Mouse (Mus musculus) A20 (cell line): ENCODE measurements around the gene Rbms1.

Source experiments
- DNase-seq: peaks from one replicate; pipeline ENCODE4 v3.0.0-alpha.2; 2011; ENCODE audit warnings: low read depth, low spot score

The Rbms1 gene

DNA sequence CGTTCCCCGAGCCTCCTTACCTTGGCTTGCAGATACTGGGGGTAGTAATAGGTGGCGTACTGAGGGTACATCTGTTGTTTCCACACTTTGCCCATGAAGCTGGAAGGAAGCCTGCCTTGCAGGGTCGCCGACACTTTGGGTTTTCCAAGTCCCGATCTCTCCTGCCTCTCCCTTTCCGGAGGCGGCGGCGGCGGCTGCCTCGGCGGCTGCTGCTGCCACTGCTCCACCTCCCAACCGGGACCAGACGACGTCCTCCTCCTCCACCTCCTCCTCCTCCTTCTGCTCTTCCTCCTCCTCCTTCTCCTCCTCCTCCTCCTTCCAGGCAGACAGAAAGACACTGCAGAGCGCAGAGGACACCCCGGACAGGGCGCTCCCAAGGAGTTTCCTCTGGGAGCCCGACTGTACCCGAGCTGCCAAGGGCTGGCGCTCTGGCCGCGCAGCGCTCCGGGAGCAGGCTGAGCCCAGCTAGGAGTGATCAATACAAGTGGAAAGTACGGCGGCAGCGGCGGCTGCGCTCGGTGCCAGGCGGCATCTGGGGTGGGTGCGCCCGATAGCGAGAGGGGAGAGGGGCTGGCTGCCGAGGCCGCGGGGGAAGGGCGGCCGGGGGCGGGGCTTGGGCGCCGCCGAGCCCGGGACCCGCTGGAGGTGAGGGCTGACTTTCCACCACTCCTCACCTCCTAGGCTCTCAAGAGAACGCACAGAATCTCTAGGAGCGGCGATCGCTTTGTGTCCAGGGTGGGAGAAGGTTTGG is at the start of gene Rbms1:
Gene Rbms1, minus strand, starts transcription at position 522 of the 751 bp plus-strand sequence.
- DNase-seq = no peak

DNA sequence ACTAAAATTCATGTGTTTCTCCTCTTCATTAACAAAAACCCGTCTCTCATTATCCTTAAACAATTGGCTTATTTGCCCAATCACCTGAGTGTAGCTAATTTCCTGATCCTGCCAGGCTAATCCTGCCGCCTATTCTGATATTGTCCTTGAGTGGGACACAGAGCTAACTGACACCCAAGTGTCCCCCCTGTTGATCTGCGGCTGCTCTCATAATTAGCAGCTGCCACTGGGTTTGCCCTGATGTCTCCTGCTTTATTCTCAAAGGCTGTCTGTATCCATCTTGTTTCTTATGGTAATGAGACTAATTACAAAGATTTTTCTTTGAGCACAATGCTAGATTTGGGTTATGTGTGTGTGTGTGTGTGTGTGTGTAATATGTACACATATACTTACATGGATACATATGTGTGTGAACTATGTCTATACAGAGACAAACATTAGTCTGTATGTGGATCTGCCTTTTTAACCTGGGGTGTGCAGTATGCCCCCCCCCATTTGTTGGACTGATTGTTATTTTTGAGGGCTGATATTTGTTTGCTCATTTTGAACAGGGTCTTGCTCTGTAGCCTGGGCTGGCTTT is 49.3 kb upstream of the Rbms1 start:
- no peak for DNase-seq

DNA sequence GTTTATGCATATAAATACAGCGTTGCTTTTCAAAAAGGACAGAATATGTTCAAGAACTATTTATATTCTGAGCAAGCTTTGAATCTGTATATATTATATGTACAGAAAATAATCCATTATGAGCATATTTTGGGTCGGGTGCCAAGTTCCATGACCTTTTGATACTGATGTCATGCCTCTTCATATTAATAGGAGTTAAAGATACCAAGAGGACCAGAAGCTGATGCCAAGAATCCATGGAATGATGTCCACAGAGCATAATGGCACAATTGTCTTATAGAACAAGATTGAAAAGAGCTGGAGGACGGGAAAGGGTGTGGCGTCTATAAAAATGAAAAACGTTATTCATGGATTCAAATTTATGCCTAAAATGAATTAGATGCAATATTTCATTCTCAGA is 23.3 kb upstream of the Rbms1 start:
- no peak for DNase-seq

DNA sequence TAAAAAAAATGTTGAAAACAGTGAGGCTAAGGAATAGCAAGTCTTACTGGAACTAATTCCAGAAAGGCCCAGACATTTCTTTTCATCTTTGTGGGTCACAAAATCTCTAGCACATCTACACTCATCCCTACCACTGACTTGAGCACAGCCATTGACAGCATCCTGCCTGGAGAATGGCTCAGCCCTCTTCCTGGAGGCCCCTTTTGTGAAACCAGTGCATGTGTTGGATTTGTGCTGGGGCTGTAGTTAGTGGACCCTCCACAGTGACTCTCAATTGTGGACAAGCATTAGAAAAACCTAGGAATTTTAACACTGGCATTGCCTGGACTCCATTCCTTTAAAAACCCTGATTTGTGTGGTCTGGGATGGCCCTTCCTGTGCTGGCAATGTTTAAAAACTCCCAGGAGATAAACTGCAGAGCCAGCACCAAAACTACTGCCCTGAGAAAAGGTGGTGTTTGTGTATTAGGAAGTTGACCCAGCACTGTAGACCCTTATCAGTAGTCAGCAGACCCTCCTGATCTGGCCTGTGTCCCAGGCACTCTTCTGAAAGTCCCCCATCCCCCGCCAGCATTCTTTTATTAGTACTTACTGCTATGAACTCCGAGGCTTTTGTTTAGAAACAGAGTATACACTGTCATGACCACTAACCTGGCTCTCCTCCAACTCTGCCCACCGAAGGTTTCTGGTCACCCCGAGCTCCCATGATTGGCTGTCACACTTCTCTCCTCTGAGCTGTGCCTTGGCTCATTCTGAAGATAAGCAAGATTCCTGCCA is 15.7 kb upstream of the Rbms1 start:
- DNase-seq = no peak

DNA sequence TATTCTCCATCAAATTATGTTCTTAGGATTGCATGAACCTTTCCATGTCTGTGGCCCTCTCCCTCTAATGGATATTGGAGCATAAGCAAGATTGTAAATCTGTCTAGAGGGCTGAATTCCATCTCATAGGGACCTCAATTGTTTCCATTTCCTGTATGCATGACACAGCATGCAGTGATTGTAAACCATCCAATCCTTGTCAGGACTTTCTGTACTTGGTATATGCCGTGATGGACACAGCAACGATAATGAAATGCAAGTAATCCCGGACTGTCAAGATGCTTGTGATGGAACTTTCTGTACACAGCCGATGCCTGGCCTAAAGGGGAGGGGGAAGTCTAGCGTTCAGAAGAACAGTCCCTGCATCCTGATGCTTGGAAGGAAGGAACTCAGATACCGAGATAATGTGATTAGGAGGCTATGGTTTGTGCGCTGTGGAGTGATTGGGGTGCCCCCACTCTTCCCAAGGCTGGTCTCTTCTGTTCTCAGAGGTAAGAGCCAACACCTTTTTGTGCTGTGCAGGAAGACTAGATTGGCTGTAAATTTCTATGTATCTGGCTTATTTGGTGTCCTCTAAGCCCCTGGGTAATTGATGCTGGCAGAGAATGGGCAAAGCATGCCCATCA is 9.3 kb upstream of the Rbms1 start:
- DNase-seq = no peak

DNA sequence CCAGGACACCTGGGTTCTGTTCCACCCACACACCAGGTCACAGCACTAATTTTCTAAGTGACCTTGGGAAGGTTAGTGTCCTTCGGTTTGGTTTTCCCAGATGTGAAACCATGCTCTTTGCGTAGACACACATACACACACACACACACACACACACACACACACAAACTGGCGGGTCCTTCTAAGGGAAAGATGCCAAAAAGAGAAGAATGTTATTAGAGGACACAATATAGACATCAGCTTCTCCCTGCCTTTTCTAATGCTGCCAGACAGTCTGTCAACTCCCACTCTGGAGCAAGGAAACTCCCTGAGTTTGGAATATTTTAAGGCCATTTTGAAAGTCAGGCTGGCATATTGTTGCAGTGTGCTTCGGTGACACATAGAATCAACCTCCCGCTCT is 624 bp upstream of the Rbms1 start:
- no peak for DNase-seq

DNA sequence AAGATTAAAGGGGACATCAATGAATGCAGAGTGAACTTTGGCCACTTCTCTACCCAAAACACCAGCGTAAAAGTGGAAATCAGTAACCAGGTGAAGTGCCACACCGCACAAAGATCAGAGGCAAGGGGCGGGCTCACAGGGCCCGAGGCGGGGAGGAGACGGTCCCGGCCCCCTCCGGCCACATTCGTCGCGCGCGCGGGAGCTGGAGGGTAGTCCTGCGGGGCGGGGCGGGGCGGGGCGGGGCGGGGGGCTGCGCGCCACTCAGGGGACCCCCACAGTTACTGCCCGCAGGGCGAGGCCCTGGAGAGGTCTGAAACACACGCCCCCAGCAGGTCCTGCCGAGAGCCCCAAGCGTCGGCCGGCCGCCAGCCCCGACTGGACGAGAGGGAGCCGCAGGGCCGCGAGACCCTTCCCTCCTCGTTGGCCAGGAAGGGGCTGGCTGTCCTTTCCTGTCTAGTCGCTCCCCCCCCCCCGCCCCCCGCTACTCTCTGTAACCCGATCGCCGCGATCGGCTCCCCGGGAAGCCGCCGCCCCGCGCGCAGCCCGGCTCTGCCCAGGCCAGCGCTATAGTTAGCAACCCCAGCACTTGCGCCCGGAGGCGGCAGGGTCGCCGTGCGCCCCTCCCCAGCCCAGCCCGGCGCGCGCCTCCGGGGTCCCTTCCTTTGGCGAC is 856 bp downstream of the Rbms1 start:
- DNase-seq = no peak

DNA sequence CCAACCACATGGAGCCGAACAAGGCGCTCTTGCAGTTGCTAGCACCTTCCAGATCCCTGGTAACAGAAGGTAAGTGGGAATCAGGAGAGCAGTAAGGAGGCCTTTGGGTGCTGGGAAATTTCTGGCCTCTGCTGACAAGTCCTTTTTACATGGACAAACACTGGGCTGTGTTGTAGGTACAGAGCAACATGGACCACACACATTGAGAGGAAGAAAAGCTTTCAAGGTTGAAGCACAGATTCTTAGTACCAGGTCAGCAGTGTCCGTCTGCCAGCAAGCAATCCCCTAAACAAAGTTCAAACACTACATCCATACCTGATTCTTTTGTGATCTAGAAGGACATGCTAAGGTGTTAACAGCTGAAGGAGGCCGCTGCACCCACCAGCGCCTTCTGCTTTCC is 1.7 kb downstream of the Rbms1 start:
- no peak for DNase-seq

DNA sequence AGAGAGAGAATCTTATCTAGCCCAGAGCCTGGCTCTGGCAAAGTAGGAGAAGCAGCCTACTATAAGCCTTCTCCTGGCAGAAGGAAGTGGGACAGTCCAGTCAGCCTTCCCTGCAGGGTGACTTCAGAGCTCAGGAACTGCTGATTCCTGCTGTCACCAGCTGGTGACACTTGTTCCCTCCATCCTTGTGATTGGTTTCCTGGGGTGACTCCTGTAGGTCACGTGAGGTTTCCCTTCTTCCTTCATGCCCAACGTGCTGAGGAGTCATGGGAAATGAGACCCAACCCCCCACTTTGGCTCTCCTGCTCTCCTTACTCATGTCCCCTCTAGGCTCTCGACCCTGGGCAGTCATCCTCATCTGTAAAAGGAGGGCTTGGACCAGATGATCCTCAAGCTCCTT is 14.8 kb downstream of the Rbms1 start:
- DNase-seq = no peak

DNA sequence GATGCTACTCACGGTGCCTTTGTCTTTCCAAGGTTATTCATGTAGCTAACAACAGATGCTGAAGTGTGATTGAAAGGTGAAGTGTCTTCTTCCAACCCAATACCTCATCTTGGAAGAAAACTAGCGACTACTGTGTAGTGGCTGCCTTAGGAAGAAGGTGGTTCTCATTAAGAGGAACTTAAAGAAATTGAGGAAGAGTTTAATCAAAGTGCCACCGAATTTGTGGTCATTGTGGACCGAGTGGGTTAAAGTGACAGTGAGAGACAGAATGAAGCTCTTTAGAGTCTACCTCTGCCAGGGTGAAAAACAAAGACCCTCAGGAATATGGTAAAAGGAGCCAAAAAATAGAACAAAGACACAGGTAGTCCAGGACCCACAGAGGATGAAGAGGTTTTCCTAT is 15.2 kb downstream of the Rbms1 start:
- DNase-seq = no peak

DNA sequence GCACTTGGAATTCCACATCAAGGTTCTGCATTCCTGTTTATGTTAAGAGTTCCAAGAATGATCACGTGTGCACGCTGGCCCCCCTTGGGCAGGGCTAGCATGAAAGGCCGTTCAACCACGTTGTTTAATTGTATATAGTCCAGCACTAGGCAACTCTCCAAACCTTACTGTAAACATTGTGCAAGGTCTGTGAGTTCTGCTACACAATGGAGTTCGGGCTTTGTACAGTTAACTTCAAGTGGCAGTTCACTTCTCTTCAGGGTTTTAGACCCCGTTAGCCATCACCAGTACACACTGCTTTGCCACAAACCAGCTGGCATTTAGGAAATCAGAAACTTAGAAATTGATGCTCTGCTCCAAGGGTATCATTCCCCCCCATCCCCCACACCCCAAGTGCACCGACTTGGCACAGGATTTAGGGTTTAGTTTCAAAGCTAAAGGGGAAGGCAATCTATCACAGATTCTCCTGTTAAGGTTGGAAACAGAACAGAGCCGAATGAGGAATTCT is 22.5 kb downstream of the Rbms1 start:
- no peak for DNase-seq

DNA sequence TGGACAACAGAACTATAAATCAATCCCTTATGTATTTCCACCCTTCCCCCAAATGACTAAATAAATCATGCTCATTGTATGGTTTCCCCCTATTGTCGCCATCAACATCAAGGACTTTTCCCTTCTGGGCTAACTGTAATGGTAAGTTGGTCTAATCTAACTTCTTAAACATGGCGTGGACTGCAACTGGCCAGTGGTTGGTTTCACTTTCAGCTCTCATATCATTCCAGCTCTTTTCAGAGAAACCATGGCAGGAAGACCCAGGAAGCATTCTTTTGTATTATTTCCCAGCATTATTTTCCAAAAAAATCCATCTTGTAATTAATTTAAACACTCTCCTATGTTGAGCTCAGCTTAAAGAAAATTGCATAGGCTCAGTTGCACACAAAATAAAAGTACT is 23.0 kb downstream of the Rbms1 start:
- no peak for DNase-seq

DNA sequence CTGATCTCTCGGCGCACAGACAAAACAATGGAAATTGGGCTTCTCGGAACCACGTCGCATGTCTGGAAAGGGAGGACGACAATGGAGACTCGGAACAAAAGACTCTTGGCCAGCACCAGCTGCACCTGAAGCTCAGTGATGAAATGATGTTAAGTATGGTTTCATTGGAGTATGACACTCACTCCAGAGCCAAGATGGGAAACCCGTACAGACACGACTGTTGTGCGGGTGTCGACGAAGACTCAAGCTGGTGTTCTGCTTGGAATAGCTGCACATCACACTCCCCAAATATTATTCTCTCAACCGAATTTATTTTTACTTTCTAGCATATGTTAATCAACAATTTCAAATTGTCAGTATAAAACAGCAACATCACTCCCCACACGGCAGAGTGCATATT is 26.1 kb downstream of the Rbms1 start:
- DNase-seq = no peak

DNA sequence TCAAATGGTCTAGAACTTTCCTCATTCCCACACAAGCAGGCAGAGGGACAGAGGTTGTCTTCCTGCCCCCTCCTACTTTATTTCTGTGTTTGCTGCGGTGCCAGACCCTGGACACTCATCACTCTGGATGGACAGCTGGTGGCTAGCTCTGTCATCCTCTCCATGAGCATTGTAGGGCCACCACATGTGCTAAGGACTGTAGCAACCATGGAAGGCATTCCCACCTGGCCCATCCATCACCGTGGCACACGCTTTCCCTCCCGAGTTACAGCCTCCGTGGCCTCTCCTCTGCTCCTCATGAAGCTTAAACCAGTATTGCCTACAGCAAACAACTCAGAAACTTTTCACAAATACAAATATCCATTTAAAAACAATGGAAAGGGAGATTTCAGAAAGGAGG is 34.0 kb downstream of the Rbms1 start:
- DNase-seq = no peak

DNA sequence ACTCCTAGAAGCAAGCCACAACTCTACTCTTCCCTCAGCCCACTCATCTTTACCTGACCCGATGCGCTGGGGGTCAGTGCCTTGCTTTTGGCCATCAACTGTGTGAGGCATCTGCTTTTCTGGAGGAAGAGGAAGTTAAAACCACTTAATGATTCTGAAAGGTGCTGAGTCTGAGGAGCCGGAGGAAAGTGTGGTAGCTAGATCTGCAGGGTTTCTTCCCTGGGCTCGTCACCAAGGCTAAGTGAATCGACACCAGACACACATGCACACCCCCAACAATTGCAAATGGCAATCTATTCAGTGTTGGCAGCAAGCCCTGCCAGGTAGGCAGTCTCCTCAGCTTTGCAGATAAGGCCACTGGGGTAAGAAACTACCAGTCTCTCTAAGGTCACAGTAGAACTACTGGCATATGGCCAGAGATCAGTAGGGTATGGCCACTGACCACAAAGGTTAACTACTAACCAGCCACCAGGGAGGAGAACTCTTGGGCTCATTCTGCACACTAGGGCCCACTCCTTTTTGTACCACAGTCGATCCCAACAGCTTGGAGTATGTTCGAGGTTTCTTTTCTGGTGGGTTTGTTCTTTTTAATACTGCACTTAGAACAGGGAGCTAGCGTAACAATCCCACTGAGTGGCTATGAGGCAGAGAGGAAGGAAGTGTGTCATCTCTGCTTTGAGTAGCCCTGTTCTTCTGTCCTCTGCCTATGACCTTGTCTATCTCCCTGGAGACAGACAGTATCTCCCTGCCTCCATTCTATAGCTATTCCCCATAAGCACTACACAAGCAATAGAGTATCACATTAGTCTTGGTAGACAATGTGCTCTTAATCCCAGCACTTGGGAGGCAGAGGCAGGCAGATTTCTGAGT is 34.9 kb downstream of the Rbms1 start:
- DNase-seq = no peak

DNA sequence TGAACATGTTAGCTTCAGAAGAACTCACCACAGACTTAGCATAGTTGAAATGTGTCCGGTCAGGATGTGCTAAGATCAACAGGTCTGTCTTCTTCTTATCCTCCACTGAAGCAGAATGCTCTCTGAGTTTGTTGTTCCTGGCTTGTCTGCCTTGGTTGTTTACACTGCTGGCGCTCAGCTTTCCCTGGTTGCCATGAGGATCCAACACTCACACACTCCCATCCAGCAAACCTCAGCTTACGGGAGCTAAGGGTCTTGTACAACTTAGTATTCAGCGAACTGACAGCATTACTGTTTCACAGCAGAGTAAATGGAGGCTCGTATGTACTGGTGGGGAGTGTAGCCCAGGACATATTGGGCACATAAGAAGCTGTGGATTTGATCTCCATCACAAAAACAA is 37.9 kb downstream of the Rbms1 start:
- DNase-seq = no peak

DNA sequence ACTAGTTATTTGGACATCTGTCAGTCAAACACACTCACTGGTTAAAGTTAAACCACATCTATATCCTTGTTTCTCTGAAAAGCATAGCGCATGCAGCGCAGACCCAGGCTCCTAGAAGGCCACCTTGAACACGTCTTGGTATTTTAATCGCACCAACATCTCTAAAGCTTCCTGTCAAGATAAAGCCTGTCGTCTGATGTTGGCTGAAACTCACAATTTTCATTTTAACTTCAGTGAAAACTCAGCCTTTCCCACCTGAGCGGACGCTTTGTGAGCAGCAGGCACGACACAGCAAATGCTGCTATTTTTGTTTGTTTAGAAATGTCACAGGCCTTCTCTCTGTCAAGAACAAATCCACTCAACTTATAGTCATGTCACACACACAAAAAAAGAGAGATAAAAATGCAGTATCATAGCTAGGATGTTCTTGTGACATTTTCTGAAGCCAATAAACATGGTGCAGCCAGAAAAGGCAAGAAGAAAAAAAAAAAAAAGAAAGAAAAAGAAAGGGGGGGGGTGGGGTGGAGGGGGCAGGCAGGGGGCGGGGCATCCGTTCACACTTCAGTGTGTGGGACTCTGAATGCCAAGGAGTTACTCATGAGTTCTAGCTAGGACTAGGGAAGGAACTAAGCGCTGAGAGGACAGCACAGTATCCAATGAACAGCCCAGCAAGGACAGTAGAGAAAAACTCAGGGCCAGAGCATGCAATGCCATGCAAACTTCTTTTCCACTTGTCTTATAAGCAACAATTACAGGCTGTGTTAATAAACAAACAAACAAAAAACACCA is 39.0 kb downstream of the Rbms1 start:
- DNase-seq = no peak

DNA sequence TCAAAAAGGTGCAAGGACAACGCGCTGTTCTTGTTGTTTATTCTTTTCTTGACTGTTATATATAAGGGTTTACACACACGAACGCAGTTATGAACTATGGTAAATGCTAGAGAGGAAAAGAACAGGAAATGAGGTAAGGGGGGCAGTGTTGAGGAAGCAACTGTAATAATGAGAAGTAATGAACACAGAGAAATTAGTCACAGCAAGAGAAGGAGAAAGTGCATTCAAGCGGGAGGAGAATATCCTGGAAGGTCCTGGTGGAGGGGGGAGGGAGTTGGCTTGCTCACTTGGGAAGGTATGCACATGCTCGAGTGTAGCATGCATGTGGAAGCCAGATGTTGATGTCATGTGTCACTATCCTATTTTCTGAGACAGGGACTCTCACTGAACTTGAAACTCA is 39.9 kb downstream of the Rbms1 start:
- no peak for DNase-seq

DNA sequence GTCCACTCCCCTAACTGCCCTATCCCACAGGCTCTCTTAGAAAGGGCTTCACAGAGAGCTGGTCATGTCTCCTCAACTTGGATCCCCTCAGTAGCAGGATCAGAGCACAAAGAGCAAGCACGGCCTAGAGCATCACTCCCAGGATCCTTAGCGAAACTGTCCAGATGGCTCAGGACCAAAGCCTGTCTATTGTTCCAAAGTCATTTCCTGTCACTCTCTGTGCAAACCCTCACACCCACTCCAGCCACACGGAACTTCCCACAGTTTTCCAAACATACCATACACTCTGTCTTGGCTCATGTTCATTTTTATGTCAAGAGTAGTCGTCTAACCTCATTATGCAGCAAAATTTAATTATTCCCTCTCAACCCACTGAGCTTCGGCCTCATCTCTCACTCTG is 40.6 kb downstream of the Rbms1 start:
- no peak for DNase-seq

DNA sequence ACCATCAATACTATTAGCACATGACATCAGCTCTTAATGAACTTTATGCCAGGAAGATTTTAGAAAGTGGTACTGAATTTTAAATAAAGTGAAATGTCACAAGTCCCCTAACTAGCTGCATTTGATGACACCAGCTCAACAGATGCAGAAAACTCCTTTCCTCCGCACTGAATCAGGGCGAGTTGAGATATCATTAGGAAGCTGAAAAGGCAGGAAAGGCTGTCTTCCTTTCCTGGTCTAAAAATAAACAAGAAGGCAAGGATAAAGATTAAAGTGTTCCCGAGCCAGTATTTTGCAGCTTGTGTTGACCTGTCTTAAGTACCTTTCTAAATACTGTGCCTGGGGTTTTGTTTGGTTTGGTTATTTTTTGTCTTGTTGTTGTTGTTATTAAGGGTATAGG is 42.9 kb downstream of the Rbms1 start:
- DNase-seq = no peak
